Mouse (Mus musculus): Measurements from ENCODE around the gene Gm7137.
"Not testable (repeated sequence)": the region's sequence is repeated elsewhere in the genome, so short reads cannot be mapped to it uniquely, and the experiment has no call there.

DNA sequence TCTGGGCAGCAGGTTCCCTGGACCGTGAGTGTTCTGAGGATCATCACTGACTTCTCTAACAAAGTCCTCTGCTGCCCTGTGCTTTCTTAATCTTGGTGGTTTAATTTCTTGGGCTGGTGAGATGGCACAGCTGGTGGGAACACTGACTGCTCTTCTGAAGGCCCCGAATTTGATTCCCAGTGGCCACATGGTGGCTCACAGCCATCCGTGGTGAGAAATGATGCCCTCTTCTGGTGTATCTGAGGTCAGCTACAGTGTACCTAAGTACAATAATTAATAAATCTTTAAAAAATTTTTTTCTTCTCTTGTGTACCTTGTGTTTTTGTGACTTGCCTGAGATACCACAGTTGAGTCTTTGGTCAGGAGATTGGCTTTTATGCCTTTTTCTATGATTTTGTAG is 35.7 kb downstream of the Gm7137 start:
- TF ChIP-seq POLR2A (IDR thresholded peaks at IDR 0.05; ENCODE audit: low read depth, low read length); CTCF (conservative IDR thresholded peaks at IDR 0.05; ENCODE audit: insufficient read depth, insufficient read length, low read depth, low read length): not testable (repeated sequence)

Data from kidney, adult 2 months (tissue).